Mouse (Mus musculus): ENCODE results near the gene Olfr1443. TPM values are rescaled to one million over a fixed set of nuclear protein-coding genes. Genes with fewer than 3 reads are reported as not detected.
A peak's percentile ranks its signal among the peaks of the same experiment; 100 is the strongest.
"Not testable (repeated sequence)": the region's sequence is repeated elsewhere in the genome, so short reads cannot be mapped to it uniquely, and the experiment has no call there.

Olfr1443 gene
- total RNA-seq (2021), result not detected

GRCm38 (mm10) chr19:12677812-12678211 is at the start of gene Olfr1443:
Olfr1443 (plus strand) TSS chr19:12678112.
- no peak for DNase-seq (ENCODE audit: extremely low spot score in 1 of 2, low spot score in 1 of 2)

GRCm38 (mm10) chr19:12633176-12633575 is 44.7 kb upstream of the Olfr1443 start, which contains the start of gene Glyat:
Glyat (plus strand) TSS chr19:12633308.
- no peak for DNase-seq (ENCODE audit: extremely low spot score in 1 of 2, low spot score in 1 of 2)

- DNase-seq (ENCODE audit: extremely low spot score in 1 of 2, low spot score in 1 of 2), result no peak
Observed at GRCm38 (mm10) chr19:12634259-12634658, 43.7 kb upstream of the Olfr1443 start.

GRCm38 (mm10) chr19:12634963-12635362 is 42.9 kb upstream of the Olfr1443 start:
- no peak for DNase-seq (ENCODE audit: extremely low spot score in 1 of 2, low spot score in 1 of 2)

GRCm38 (mm10) chr19:12636863-12637262 is 41.0 kb upstream of the Olfr1443 start:
- DNase-seq (ENCODE audit: extremely low spot score in 1 of 2, low spot score in 1 of 2), result no peak

GRCm38 (mm10) chr19:12638049-12638448 is 39.9 kb upstream of the Olfr1443 start:
- DNase-seq (ENCODE audit: extremely low spot score in 1 of 2, low spot score in 1 of 2), result no peak

- DNase-seq (ENCODE audit: extremely low spot score in 1 of 2, low spot score in 1 of 2), result no peak
Observed at GRCm38 (mm10) chr19:12649511-12649910, 28.4 kb upstream of the Olfr1443 start.

- DNase-seq (ENCODE audit: extremely low spot score in 1 of 2, low spot score in 1 of 2), result no peak
Observed at GRCm38 (mm10) chr19:12666156-12666555, 11.8 kb upstream of the Olfr1443 start.

GRCm38 (mm10) chr19:12668601-12669000 is 9.3 kb upstream of the Olfr1443 start:
- DNase-seq (ENCODE audit: extremely low spot score in 1 of 2, low spot score in 1 of 2), result not testable (repeated sequence)

- no peak for DNase-seq (ENCODE audit: extremely low spot score in 1 of 2, low spot score in 1 of 2)
Observed at GRCm38 (mm10) chr19:12670139-12670538, 7.8 kb upstream of the Olfr1443 start, which contains the start of gene Olfr1442. Olfr1442 (plus strand) TSS chr19:12670439.

GRCm38 (mm10) chr19:12671051-12671450 is 6.9 kb upstream of the Olfr1443 start:
- no peak for DNase-seq (ENCODE audit: extremely low spot score in 1 of 2, low spot score in 1 of 2)

GRCm38 (mm10) chr19:12684638-12685037 is 6.7 kb downstream of the Olfr1443 start:
- DNase-seq (ENCODE audit: extremely low spot score in 1 of 2, low spot score in 1 of 2), result no peak

- no peak for DNase-seq (ENCODE audit: extremely low spot score in 1 of 2, low spot score in 1 of 2)
Observed at GRCm38 (mm10) chr19:12685231-12685630, 7.3 kb downstream of the Olfr1443 start.

- no peak for DNase-seq (ENCODE audit: extremely low spot score in 1 of 2, low spot score in 1 of 2)
Observed at GRCm38 (mm10) chr19:12695590-12695989, 17.7 kb downstream of the Olfr1443 start, which contains the start of gene Keg1. Keg1 (plus strand) TSS chr19:12695786.

GRCm38 (mm10) chr19:12696221-12696620 is 18.3 kb downstream of the Olfr1443 start:
- DNase-seq (ENCODE audit: extremely low spot score in 1 of 2, low spot score in 1 of 2), result no peak

- no peak for DNase-seq (ENCODE audit: extremely low spot score in 1 of 2, low spot score in 1 of 2)
Observed at GRCm38 (mm10) chr19:12708458-12708857, 30.5 kb downstream of the Olfr1443 start.

- no peak for DNase-seq (ENCODE audit: extremely low spot score in 1 of 2, low spot score in 1 of 2)
Observed at GRCm38 (mm10) chr19:12708986-12709385, 31.1 kb downstream of the Olfr1443 start.

GRCm38 (mm10) chr19:12719189-12719588 is 41.3 kb downstream of the Olfr1443 start:
- no peak for DNase-seq (ENCODE audit: extremely low spot score in 1 of 2, low spot score in 1 of 2)

- DNase-seq (ENCODE audit: extremely low spot score in 1 of 2, low spot score in 1 of 2), result no peak
Observed at GRCm38 (mm10) chr19:12720463-12720862, 42.6 kb downstream of the Olfr1443 start.

GRCm38 (mm10) chr19:12720919-12721318 is 43.0 kb downstream of the Olfr1443 start:
- DNase-seq (ENCODE audit: extremely low spot score in 1 of 2, low spot score in 1 of 2), result not testable (repeated sequence)

- not testable (repeated sequence) for DNase-seq (ENCODE audit: extremely low spot score in 1 of 2, low spot score in 1 of 2)
Observed at GRCm38 (mm10) chr19:12721596-12721995, 43.7 kb downstream of the Olfr1443 start.

- peak in 1 of 2 experiments; percentile 54 for DNase-seq (ENCODE audit: extremely low spot score in 1 of 2, low spot score in 1 of 2)
Observed at GRCm38 (mm10) chr19:12722308-12722707, 44.4 kb downstream of the Olfr1443 start.

GRCm38 (mm10) chr19:12725851-12726250 is 47.9 kb downstream of the Olfr1443 start:
- DNase-seq (ENCODE audit: extremely low spot score in 1 of 2, low spot score in 1 of 2), result no peak
